Mouse (Mus musculus) cerebellum, adult 8-10 months (tissue): ENCODE data around the gene Kcnq4.

Experiments
- DNase-seq: peaks from one replicate; pipeline ENCODE4 v3.0.0; 2022

The Kcnq4 gene

GRCm38 (mm10) chr4:120721574-120721973 is 26.8 kb downstream of the Kcnq4 start:
- no peak for DNase-seq

- no peak for DNase-seq
Measured at GRCm38 (mm10) chr4:120719152-120719551, 29.3 kb downstream of the Kcnq4 start.

DNA sequence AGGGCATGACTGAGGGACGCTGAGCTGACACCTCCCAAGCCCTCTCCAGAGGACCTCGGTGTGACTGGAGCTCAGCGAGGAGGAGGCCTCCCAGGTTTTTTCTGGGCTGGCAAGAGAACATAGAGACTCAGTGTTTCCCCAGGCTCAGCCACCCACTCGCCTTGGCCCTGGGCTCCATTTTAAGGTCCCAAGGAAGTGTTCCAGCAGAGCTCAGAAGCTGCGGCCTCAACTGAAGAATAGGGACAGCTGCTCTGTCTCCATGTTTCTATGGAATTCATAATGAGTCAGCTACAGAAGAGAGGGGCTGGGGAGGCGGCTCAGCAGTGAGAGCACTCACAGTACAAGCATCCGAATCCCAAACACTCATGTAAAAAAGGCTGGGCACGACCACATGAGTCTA is 30.8 kb downstream of the Kcnq4 start:
- no peak for DNase-seq

DNA sequence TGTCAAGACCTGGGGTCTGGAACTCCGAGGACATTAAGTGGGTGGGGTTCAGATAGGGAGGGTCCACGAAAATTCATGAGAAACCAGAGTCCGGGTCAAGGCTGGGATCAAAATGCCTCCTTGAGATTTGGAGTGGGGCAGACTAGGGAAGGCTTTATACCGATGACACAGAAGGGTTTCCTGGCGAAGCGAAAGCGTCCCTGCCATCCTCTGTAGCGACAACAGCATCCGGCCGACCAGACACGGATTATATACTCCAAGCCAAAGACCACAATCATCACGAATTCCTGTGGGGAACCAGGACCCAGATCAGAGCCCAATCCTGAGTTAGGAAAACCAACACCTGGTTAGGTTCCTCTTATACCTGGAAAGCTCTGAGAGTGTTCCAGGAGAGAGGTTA is 31.6 kb downstream of the Kcnq4 start:
- DNase-seq: no peak

DNA sequence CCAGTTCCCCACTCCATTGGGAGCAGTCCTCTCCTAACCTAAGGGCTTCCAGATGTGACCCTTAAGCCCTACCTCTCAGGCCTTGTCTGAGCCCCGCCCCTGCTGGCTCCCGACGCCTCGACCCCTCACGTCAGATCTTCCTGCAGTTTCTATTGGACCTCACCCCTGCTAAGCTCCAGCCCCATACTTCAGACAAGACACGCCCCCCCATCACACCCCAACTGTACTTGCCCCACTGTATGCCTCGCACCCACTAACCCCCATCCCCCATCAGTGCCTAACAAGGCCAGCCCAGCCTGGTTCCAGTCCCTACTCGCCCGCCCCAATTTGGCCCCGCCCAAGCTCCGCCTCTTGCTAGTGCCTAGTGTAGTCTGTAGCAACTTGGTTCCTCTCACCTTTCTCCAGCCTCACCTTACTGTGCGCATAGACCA is 32.3 kb downstream of the Kcnq4 start:
- no peak for DNase-seq

- no peak for DNase-seq
Measured at GRCm38 (mm10) chr4:120713856-120714497, 34.4 kb downstream of the Kcnq4 start.

- no peak for DNase-seq
Measured at GRCm38 (mm10) chr4:120713021-120713420, 35.4 kb downstream of the Kcnq4 start.

- DNase-seq: no peak
Measured at GRCm38 (mm10) chr4:120712236-120712635, 36.2 kb downstream of the Kcnq4 start.

- DNase-seq: no peak
Measured at GRCm38 (mm10) chr4:120702511-120702910, 45.9 kb downstream of the Kcnq4 start.

DNA sequence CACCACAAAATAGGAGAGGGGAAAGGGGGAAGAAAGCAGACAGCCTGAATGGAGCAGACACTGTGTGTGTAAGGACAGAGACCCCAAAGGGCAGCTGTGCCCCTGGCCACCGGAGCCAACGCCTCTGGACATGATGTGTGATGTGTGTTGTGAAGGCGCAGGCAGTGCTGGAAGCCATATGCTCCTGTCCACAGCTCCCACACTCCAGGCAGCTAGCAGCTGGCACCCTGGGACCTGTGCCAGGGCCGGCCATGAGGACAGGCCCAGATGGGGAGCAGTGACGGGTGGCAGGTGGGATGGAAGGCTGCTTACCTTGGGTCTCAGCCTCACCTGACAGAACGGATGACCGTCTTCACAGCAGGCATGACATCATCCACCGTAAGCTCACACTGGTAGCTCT is 46.4 kb downstream of the Kcnq4 start:
- DNase-seq: no peak

DNA sequence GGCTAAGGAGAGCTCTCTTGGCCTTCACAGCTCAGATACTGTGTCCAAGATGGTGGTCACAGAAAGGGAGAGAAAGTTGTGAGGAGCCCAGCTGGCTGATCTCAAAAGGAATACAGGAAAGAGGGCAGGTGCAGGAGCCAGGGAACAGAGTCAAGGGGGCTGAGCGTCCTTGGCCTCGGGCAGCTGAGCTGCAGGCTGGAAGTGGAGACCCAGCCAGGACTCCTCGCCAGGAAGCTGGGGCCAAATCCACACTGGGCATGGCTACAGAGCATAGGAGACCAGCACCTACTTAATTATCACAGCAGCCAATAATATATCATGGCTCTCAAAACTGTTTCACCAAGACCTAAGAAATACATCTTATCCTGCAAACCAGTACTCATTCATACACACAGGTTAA is 47.2 kb downstream of the Kcnq4 start:
- DNase-seq: no peak

DNA sequence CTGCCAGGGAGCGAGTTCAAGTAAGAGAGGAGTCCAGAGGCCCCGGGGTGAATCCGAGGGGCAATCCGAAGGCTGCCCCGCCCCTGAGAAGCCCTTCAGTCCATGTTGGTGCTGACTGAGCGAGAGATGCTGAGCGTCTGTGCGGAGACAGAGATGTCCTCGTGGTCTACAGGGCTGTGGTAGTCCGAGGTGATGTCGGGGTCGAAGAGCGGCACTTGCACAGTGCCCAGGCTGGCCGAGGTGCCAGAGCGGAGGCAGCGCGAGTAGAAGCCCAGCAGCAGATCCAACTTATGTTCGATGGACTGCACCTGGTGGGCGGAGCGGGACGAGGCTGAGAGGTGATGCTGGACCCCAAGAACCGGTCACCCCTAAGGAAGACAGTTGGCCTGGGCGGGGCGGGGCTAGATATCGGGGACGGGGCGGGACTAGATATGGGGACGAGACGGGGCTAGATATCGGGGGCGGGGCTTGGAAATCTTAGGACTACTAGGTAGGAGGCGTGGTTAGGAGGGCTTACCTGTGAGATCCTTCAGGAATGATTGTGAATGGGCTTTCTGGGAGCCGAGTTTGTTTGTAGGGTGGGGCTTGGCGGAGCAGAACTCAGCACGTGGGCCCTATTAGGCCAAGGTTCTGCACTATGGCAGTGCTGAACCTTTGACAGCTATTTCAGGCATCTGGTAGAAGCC is 50.5 kb downstream of the Kcnq4 start:
- DNase-seq: no peak

DNA sequence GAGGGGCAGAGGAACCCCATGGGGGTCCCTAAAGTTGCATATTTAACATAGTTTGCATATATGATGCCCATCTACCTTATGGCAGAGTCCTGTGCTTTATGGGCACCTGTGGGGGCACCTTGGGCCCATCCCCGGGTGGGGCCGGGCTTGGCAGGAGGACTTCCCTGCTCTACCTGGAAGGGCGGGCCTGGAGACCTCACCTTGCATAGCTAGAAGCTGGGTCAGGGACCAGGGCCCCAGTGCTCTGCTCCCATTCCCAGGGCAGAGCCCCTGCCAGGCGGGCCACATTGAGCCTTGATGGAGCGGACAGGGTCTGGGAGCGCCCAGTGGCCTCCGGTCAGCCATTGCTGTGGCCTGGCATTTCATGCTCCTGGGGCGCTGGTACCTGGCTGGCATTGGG is 51.1 kb downstream of the Kcnq4 start:
- no peak for DNase-seq

DNA sequence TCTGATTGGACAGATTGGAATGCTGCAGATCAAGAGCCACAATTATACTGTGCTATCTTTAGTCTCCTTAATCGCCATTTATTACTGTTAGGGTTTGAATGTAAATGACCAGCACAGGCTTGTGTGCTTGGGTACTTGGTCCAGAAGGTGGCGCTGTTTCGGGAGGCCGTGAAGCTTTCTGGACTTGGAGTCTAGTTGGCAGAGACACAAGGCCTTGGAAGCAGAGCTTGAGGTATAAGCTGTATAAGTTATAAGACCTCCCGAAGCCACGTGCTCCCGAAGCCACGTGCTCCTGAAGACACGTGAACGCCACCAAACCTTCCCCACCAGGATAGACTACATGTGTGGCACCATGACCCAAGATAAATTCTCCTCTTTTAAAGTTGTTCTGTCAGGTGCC is 55.7 kb downstream of the Kcnq4 start:
- DNase-seq: peak; percentile 49

- DNase-seq: no peak
Measured at GRCm38 (mm10) chr4:120689317-120689716, 59.1 kb downstream of the Kcnq4 start.

- no peak for DNase-seq
Measured at GRCm38 (mm10) chr4:120687282-120687681, 61.1 kb downstream of the Kcnq4 start.

GRCm38 (mm10) chr4:120683278-120683997 is 65.0 kb downstream of the Kcnq4 start:
- no peak for DNase-seq

DNA sequence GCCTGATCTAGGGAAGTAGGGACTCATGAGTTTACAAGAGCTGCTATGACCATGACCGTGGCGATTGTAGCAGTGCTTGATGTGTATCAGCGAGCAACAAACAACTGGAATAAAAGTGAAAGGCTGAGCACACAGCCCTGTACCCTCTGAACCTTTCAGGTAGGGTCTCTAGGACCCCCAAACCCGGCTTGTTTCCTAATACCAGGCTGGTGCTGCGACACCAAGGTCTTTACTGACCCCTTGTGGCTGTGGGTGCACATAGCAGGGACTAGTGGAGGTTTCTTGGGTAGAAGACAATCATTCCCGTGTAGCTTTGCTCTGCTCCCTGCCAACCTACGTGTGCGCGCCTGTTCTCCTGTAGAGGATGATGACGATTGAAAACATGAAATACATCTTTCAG is 66.2 kb downstream of the Kcnq4 start:
- peak; percentile 82 for DNase-seq

DNA sequence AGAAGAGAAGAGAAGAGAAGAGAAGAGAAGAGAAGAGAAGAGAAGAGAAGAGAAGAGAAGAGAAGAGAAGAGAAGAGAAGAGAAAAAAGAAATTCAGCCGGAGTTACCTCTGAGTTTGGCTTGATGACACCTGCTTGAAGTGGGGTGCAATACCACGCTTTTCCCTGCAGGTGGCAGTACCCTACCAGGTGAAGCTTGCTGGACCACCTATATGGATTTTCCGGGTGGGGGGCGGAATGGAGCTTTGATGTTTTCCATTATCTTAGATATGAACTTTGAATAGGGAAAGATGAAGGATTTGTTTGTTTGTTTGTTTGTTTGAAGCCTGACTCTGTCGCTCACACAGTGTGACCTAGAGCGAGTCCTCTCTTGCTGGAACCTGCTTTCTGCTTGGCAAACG is 67.5 kb downstream of the Kcnq4 start:
- DNase-seq: peak; percentile 55

GRCm38 (mm10) chr4:120675640-120676039 is 72.8 kb downstream of the Kcnq4 start:
- no peak for DNase-seq

DNA sequence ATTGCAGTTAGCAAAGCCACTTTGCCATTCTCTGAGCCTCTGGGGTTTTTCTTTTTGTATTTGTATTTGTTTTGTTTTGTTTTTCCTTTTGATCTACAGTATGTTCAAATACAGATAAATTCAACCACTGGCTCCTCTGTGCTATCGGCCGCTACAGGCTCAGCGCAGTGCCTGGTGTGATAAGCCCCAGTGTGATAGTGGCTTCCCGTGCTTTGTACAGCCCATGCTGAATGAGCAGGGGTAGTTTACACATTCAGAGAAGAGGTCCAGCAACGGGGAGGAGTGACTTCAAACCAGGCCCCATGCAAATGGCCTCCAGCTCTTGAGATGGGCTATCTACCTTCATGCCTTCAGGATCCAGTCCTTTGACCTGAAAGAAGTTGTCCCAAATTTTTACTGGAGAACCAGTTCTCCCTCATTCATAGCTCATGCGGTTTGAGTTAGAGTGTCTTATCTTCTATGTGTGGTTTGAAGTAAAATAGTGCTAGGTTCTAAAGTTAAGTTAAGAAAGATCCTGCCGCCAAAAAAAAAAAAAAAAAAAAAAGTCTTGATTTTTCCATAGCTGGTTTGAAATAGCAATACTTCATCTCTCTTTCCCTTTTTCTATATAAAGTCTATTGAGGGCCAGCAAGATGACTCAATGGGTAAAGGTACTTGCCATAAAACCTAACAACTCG is 73.5 kb downstream of the Kcnq4 start:
- DNase-seq: no peak

DNA sequence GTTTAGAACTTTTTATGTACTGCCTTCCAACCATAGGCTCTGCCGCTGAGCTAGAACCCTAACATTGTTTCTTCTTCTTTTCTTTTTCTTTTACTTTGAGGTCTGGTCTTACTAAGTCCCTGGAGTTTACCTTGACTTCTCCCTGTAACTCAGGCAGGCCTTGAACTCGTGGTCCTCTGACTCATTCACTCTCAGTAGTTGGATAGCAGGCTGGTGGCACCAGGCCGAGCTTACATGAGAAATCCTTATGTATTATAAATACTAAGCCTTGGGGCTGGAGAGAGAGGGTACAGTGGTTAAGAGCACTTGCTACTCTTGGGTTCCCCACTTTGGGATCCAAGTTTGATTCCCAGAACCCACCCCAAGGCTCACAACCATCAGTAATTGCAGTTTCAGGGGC is 74.8 kb downstream of the Kcnq4 start:
- no peak for DNase-seq

GRCm38 (mm10) chr4:120671046-120671445 is 77.4 kb downstream of the Kcnq4 start:
- DNase-seq: no peak

- DNase-seq: no peak
Measured at GRCm38 (mm10) chr4:120669585-120669984, 78.8 kb downstream of the Kcnq4 start.
